Mouse (Mus musculus): ENCODE results near the gene Lrrc9. TPM values are rescaled to one million over a fixed set of nuclear protein-coding genes. Genes with fewer than 3 reads are reported as not detected.

Gene Lrrc9
- total and polyA plus RNA-seq, 2 experiments = under 0.01 TPM; not detected in 1

DNA sequence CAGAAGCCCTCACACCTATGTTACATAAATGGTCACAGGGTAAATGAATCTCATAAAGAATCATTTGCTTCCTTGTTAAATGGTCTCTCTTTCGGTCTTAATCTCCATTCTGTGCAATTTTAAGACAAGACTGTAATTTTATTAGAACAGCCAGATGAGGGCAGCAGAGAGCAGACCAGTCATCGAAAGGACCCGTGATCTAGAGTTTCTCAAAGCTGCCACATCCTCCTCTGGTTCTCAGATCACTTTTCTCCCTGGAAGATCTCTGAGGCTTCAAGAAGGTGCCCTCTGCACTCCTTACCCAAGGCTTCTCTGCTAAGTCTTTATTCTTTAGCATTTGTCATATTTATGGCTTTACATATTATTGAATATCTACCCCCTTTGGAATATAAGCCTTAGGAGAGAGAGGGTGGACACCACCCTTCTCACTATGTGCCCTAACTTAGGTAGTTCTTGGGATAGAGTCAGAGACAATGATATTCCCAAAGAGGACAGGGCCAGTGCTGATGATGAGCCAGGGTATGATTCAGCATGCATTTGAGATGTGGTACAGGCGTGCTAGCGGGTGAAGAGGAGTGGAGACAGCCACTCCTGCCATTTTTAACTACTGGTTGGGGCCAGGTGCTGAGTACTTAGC, 20.3 kb downstream of the Lrrc9 start:
- Histone ChIP-seq H3K27ac (replicated peaks; ENCODE audit: insufficient read depth, low read depth, low read length) (no peak overlapping the region), H3K79me2 (ENCODE audit: control insufficient read depth, insufficient read depth, low read length) (no peaks in the 10 kb centered on the region), H3K27me3 (ENCODE audit: control insufficient read depth, insufficient read depth, low read length) (no peaks in the 10 kb centered on the region), H3K9ac (ENCODE audit: low read depth, low read length) (no peak overlapping the region), H3K36me3 (ENCODE audit: control insufficient read depth, insufficient read depth, low read length) (no peaks in the 10 kb centered on the region), H3K4me3 (ENCODE audit: insufficient read depth, low read depth, low read length) (no peak overlapping the region), H3K4me1 (ENCODE audit: control insufficient read depth, insufficient read depth, low read length) (peaks cover 5% of the 10 kb centered on the region; the same call in 1 of the 2 replicates)
- WGBS = 42% methylated on average over 5 of the region's 5 CpGs
- peak; percentile 62 for DNase-seq (ENCODE audit: extremely low read depth, low read depth, low spot score)
- TF ChIP-seq POLR2A (IDR thresholded peaks at IDR 0.05; ENCODE audit: extremely low read depth, insufficient read depth, low read length) (no peak), CTCF (IDR thresholded peaks at IDR 0.05; ENCODE audit: low read depth, low read length) (peak; percentile 63)

DNA sequence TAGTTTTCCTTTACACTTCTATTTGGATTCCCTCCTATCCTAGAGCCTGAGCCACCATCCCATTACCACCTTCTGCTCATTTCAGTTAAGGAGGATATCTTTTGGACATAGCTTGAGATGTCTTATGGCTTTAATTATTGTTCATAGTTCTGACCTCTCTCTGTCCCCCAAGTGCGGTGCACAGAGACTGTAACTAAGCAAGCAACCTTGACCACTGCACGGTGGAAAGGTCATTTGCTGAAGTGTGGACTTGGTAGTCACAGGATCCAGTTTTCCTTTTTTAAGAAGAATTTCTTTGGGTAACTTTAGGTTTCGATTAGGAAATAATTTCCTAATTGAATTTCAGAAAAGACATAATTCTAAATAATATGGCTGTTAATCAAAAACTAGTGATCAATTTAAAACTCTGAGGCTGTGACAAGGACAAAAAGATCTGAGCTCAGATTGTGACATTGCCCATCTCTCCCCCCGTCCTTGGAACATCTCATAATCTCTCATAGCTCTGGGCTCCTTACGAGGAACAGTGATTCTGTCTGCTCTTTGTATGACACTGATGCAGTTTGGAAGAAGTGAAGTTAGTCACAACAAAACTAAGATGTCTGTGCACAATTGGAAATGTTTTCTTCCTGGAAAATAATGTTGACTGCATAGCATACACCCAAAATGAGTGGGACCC, 24.3 kb downstream of the Lrrc9 start:
- H3K27me3 ChIP-seq (ENCODE audit: control insufficient read depth, insufficient read depth, low read length) = no peaks in the 10 kb centered on the region
- H3K4me1 ChIP-seq (ENCODE audit: control insufficient read depth, insufficient read depth, low read length) = peaks cover 13% of the 10 kb centered on the region
- H3K9ac ChIP-seq (ENCODE audit: low read depth, low read length) = no peak overlapping the region
- H3K27ac ChIP-seq (replicated peaks; ENCODE audit: insufficient read depth, low read depth, low read length) = no peak overlapping the region
- peak; percentile 50 for DNase-seq (ENCODE audit: extremely low read depth, low read depth, low spot score)
- no peak for TF ChIP-seq POLR2A (IDR thresholded peaks at IDR 0.05; ENCODE audit: extremely low read depth, insufficient read depth, low read length)
- no peak for TF ChIP-seq CTCF (IDR thresholded peaks at IDR 0.05; ENCODE audit: low read depth, low read length)
- H3K79me2 ChIP-seq (ENCODE audit: control insufficient read depth, insufficient read depth, low read length) = no peaks in the 10 kb centered on the region
- no peak overlapping the region for H3K4me3 ChIP-seq (ENCODE audit: insufficient read depth, low read depth, low read length)
- H3K36me3 ChIP-seq (ENCODE audit: control insufficient read depth, insufficient read depth, low read length) = no peaks in the 10 kb centered on the region
- 64% methylated on average over 5 of the region's 5 CpGs for WGBS

DNA sequence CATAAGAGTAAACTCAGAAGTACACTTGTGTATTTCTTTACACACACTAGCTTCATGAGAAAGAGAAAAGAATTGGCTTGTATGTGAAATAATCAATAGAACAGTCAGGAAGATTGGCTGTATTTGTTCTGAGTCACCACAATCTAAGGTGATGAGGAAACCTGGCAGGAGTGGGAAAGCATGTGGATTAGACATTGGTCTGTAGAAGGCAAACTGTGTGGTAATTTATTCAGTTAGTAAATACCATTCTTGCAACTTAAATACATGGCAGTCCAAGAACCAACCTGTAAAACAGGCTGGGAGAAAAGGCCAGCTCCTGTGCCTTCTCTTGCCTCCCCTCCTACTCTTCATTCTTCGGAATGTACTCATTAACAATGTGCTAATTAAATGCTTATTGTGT, 25.6 kb downstream of the Lrrc9 start:
- Histone ChIP-seq H3K9ac (ENCODE audit: low read depth, low read length) (no peak overlapping the region), H3K79me2 (ENCODE audit: control insufficient read depth, insufficient read depth, low read length) (no peaks in the 10 kb centered on the region), H3K4me1 (ENCODE audit: control insufficient read depth, insufficient read depth, low read length) (peaks cover 13% of the 10 kb centered on the region), H3K27me3 (ENCODE audit: control insufficient read depth, insufficient read depth, low read length) (no peaks in the 10 kb centered on the region), H3K4me3 (ENCODE audit: insufficient read depth, low read depth, low read length) (no peak overlapping the region), H3K36me3 (ENCODE audit: control insufficient read depth, insufficient read depth, low read length) (no peaks in the 10 kb centered on the region), H3K27ac (replicated peaks; ENCODE audit: insufficient read depth, low read depth, low read length) (no peak overlapping the region)
- 86% methylated on average over 1 of the region's 1 CpGs for WGBS
- no peak for TF ChIP-seq CTCF (IDR thresholded peaks at IDR 0.05; ENCODE audit: low read depth, low read length)
- TF ChIP-seq POLR2A (IDR thresholded peaks at IDR 0.05; ENCODE audit: extremely low read depth, insufficient read depth, low read length) = no peak
- peak; percentile 95 for DNase-seq (ENCODE audit: extremely low read depth, low read depth, low spot score)

DNA sequence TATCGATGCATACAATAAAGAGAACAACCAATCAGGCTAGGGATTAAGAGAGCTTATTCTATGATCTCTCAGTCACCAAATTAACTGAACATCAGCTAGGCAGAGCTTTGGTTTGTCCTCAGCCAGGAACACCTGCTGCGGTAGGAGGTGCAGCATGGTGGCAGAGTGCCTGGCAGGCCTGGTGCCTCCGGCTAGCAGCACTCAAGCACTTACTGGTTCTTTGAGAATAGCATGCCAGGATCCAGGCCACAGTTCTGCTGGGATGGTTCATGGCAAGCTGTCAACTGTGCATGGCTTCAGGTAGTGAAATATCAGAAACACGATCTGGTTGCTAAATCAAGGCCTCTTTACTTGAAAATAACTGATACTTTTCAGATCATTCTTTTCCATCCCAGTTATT, 26.1 kb downstream of the Lrrc9 start:
- Histone ChIP-seq H3K27me3 (ENCODE audit: control insufficient read depth, insufficient read depth, low read length) (no peaks in the 10 kb centered on the region), H3K9ac (ENCODE audit: low read depth, low read length) (no peak overlapping the region), H3K4me3 (ENCODE audit: insufficient read depth, low read depth, low read length) (no peak overlapping the region), H3K27ac (replicated peaks; ENCODE audit: insufficient read depth, low read depth, low read length) (no peak overlapping the region), H3K36me3 (ENCODE audit: control insufficient read depth, insufficient read depth, low read length) (no peaks in the 10 kb centered on the region), H3K79me2 (ENCODE audit: control insufficient read depth, insufficient read depth, low read length) (no peaks in the 10 kb centered on the region), H3K4me1 (ENCODE audit: control insufficient read depth, insufficient read depth, low read length) (peaks cover 13% of the 10 kb centered on the region)
- 46% methylated on average over 4 of the region's 4 CpGs for WGBS
- peak; percentile 77 for DNase-seq (ENCODE audit: extremely low read depth, low read depth, low spot score)
- TF ChIP-seq CTCF (IDR thresholded peaks at IDR 0.05; ENCODE audit: low read depth, low read length) (no peak), POLR2A (IDR thresholded peaks at IDR 0.05; ENCODE audit: extremely low read depth, insufficient read depth, low read length) (no peak)

DNA sequence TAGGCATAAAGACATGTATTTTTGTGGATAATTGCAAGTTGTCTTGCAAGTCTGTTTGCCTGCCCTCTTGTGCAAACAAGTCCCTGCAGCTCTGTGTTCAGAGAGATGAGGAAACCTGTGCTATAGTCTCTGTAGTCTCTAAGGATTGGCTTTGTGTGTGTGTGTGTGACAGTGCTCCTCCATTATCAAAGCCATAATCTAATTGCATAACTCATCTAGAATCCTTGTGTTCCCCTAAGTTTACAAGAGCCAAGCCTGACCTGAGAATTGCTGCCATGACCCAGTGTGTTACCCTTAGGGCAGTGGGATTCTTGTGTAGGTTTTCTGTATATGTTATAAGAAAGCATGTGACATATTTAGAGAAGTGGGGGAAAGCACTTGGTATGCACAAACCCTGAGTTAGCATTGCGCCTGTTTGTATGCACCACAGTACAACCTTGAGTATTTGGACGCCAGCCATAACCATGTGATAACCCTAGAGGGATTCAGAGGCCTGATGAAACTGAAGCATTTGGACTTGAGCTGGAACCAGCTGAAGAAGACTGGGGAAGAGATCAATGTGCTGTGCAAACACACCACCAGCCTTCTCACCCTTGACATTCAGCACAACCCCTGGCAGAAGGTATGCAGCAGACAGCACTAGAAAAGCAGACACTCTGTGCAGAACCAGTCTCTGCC, 35.2 kb downstream of the Lrrc9 start:
- Histone ChIP-seq H3K9ac (ENCODE audit: low read depth, low read length) (no peak overlapping the region), H3K4me1 (ENCODE audit: control insufficient read depth, insufficient read depth, low read length) (peaks cover 8% of the 10 kb centered on the region; the same call in 1 of the 2 replicates), H3K27ac (replicated peaks; ENCODE audit: insufficient read depth, low read depth, low read length) (no peak overlapping the region), H3K36me3 (ENCODE audit: control insufficient read depth, insufficient read depth, low read length) (no peaks in the 10 kb centered on the region), H3K4me3 (ENCODE audit: insufficient read depth, low read depth, low read length) (no peak overlapping the region), H3K79me2 (ENCODE audit: control insufficient read depth, insufficient read depth, low read length) (no peaks in the 10 kb centered on the region), H3K27me3 (ENCODE audit: control insufficient read depth, insufficient read depth, low read length) (no peaks in the 10 kb centered on the region)
- DNase-seq (ENCODE audit: extremely low read depth, low read depth, low spot score) = peak; percentile 87
- no peak for TF ChIP-seq CTCF (IDR thresholded peaks at IDR 0.05; ENCODE audit: low read depth, low read length)
- TF ChIP-seq POLR2A (IDR thresholded peaks at IDR 0.05; ENCODE audit: extremely low read depth, insufficient read depth, low read length) = no peak
- 23% methylated on average over 2 of the region's 2 CpGs for whole genome bisulfite sequencing
